Mouse (Mus musculus): Measurements from ENCODE around the gene Tmem265.

DNA sequence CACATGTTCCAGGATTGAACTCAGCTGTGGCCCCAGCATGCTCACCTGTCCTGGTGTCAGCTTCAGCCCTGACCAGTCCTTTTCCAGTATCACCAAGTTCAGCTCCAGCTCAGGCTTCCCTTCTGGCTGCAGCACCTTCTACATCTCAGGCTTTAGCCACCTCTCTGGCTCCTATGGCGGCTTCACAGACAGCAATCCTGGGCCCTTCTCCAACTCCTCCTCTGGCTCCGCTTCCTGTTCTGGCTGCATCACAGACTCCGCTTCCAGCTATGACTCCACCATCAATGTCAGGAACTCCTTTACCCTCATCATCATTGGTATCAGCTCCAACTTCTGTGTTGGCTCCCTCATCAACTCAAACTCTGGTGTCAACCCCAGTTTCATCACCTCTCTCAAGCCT, 19.5 kb upstream of the Tmem265 start:
- TF ChIP-seq POLR2A (IDR thresholded peaks at IDR 0.05; ENCODE audit: insufficient read depth, low read depth, low read length) (no peak), CTCF (IDR thresholded peaks at IDR 0.05) (no peak)

All from heart, adult 2 months (tissue).